Mouse (Mus musculus) heart, adult 8-10 months (tissue): ENCODE data around the gene Galnt2. TPM values are rescaled to one million over a fixed set of nuclear protein-coding genes. Genes with fewer than 3 reads are reported as not detected.

Experiments
- DNase-seq: peaks from one replicate; pipeline ENCODE4 v3.0.0; 2022; ENCODE audit warnings: low spot score
- total RNA-seq, 4 experiments: library from RNA; stranded (reverse); gene quantifications; 2 replicates each; pipeline ENCODE4 v1.2.4; 2022

Gene Galnt2
- total RNA-seq = 10 to 100 TPM; 32.0 to 40.3 (median 33.8) TPM

GRCm38 (mm10) chr8:124231176-124231484 lies at the start of gene Galnt2:
Gene Galnt2 (plus strand): TSS chr8:124231391.
- peak; percentile 76 for DNase-seq

- DNase-seq = no peak
Observed at GRCm38 (mm10) chr8:124181751-124182150, 49.4 kb upstream of the Galnt2 start.

GRCm38 (mm10) chr8:124182224-124182623 lies 49.0 kb upstream of the Galnt2 start:
- peak; percentile 50 for DNase-seq

GRCm38 (mm10) chr8:124184078-124184477 lies 47.1 kb upstream of the Galnt2 start:
- no peak for DNase-seq

- DNase-seq = no peak
Observed at GRCm38 (mm10) chr8:124184507-124184906, 46.7 kb upstream of the Galnt2 start.

- DNase-seq = no peak
Observed at GRCm38 (mm10) chr8:124185081-124185480, 46.1 kb upstream of the Galnt2 start.

GRCm38 (mm10) chr8:124190388-124190787 lies 40.8 kb upstream of the Galnt2 start:
- no peak for DNase-seq

GRCm38 (mm10) chr8:124192242-124192641 lies 38.9 kb upstream of the Galnt2 start:
- no peak for DNase-seq

GRCm38 (mm10) chr8:124192976-124193375 lies 38.2 kb upstream of the Galnt2 start:
- peak; percentile 74 for DNase-seq

GRCm38 (mm10) chr8:124193992-124194391 lies 37.2 kb upstream of the Galnt2 start:
- no peak for DNase-seq

GRCm38 (mm10) chr8:124196195-124196594 lies 35.0 kb upstream of the Galnt2 start:
- DNase-seq = peak; percentile 40

- DNase-seq = no peak
Observed at GRCm38 (mm10) chr8:124196797-124197196, 34.4 kb upstream of the Galnt2 start.

GRCm38 (mm10) chr8:124198230-124198629 lies 33.0 kb upstream of the Galnt2 start:
- DNase-seq = no peak

- DNase-seq = no peak
Observed at GRCm38 (mm10) chr8:124200400-124200799, 30.8 kb upstream of the Galnt2 start.

GRCm38 (mm10) chr8:124201706-124202105 lies 29.5 kb upstream of the Galnt2 start:
- no peak for DNase-seq

GRCm38 (mm10) chr8:124202895-124203294 lies 28.3 kb upstream of the Galnt2 start:
- DNase-seq = no peak

- DNase-seq = no peak
Observed at GRCm38 (mm10) chr8:124204001-124204601, 27.1 kb upstream of the Galnt2 start.

GRCm38 (mm10) chr8:124212148-124212547 lies 19.0 kb upstream of the Galnt2 start:
- DNase-seq = no peak

GRCm38 (mm10) chr8:124216951-124217350 lies 14.2 kb upstream of the Galnt2 start:
- no peak for DNase-seq

- no peak for DNase-seq
Observed at GRCm38 (mm10) chr8:124229883-124230282, 1.3 kb upstream of the Galnt2 start.

GRCm38 (mm10) chr8:124230496-124231175 lies 555 bp upstream of the Galnt2 start:
- DNase-seq = no peak

GRCm38 (mm10) chr8:124231485-124232279 lies 491 bp downstream of the Galnt2 start:
- no peak for DNase-seq

- DNase-seq = no peak
Observed at GRCm38 (mm10) chr8:124232280-124232600, 1.0 kb downstream of the Galnt2 start.
